Mouse (Mus musculus) hindbrain, embryonic 11.5 days (tissue): ENCODE measurements around the gene Acsf3. TPM values are rescaled to one million over a fixed set of nuclear protein-coding genes. Genes with fewer than 3 reads are reported as not detected.
A peak's percentile ranks its signal among the peaks of the same experiment; 100 is the strongest.

Experiments
- ATAC-seq: fragments of 200-750 bp; cut with Nextera tagmentation; 2 replicates; pipeline ENCODE4 v1.8.0; 2017; ENCODE audit warnings: mild to moderate bottlenecking, moderate TSS enrichment, moderate library complexity; ENCODE audit not compliant: low FRiP score
- DNase-seq: peaks from one replicate; pipeline ENCODE4 v3.0.0-alpha.2; 2015; ENCODE audit warnings: low spot score
- H3K27ac ChIP-seq: fragments of 300-500 bp; sonication (generic); 2 replicates; pipeline ENCODE4 v1.5.1; 2014; ENCODE audit warnings: mild to moderate bottlenecking, low read depth, low read length
- H3K27me3 ChIP-seq: fragments of 300-500 bp; sonication (generic); 2 replicates; pipeline ENCODE4 v1.6.1; 2014; ENCODE audit warnings: mild to moderate bottlenecking, low read length, moderate library complexity, mixed read lengths; ENCODE audit not compliant: control insufficient read depth, insufficient read depth
- H3K36me3 ChIP-seq: fragments of 300-500 bp; sonication (generic); 2 replicates; pipeline ENCODE4 v1.6.1; 2014; ENCODE audit warnings: mild to moderate bottlenecking, low read length, moderate library complexity, mixed read lengths; ENCODE audit not compliant: control insufficient read depth, insufficient read depth
- H3K4me1 ChIP-seq: fragments of 300-500 bp; sonication (generic); replicated peaks from 2 replicates; pipeline ENCODE4 v1.6.1; 2014; ENCODE audit warnings: low read length, mixed read lengths; ENCODE audit not compliant: control insufficient read depth, insufficient read depth
- H3K4me2 ChIP-seq: fragments of 300-500 bp; sonication (generic); replicated peaks from 2 replicates; pipeline ENCODE4 v1.6.1; 2014; ENCODE audit warnings: mild to moderate bottlenecking, low read depth, low read length
- H3K4me3 ChIP-seq: fragments of 300-500 bp; sonication (generic); 2 replicates; pipeline ENCODE4 v1.5.1; 2014; ENCODE audit warnings: low read depth, low read length
- H3K9ac ChIP-seq: fragments of 300-500 bp; sonication (generic); 2 replicates; pipeline ENCODE4 v1.6.1; 2014; ENCODE audit warnings: low read depth, low read length
- H3K9me3 ChIP-seq: fragments of 300-500 bp; sonication (generic); 2 replicates; pipeline ENCODE4 v1.6.1; 2016; ENCODE audit warnings: low read length; ENCODE audit not compliant: control insufficient read depth
- WGBS: fragments of 180-500 bp; shearing (Covaris S2); extraction: QIAGEN DNeasy Blood & Tissue Kit; methylation state at CpG from one replicate; pipeline ENCODE4 v1.1.7; 2014; 5-methylcytosine and 5-hydroxymethylcytosine counted together
- polyA plus RNA-seq: library from polyadenylated mRNA; unstranded; fragments of >200 nt; fragmentation: Nextera tagmentation; extraction: Ambion mirVana; gene quantifications from 2 replicates; pipeline ENCODE4 v1.2.1, GENCODE M21; 2014

The Acsf3 gene
- polyA plus RNA-seq, 1 experiment from 2014 or later = 11.5 TPM

- ATAC-seq = no peak
- H3K27me3 ChIP-seq = no peaks in the 10 kb centered on the region; the same call in 1 of the 2 replicates
- H3K36me3 ChIP-seq = no peaks in the 10 kb centered on the region
- H3K4me3 ChIP-seq = no peak overlapping the region
- H3K9me3 ChIP-seq = no peaks in the 10 kb centered on the region
- H3K27ac ChIP-seq = no peak overlapping the region
- 69% methylated on average over 8 of the region's 8 CpGs for WGBS
- H3K9ac ChIP-seq = no peak overlapping the region
- no peak overlapping the region for H3K4me2 ChIP-seq
- DNase-seq = peak; percentile 2
- H3K4me1 ChIP-seq = no peaks in the 10 kb centered on the region
These were observed 8.6 kb upstream of the Acsf3 start for GRCm38 (mm10) chr8:122766647-122767200.

DNA sequence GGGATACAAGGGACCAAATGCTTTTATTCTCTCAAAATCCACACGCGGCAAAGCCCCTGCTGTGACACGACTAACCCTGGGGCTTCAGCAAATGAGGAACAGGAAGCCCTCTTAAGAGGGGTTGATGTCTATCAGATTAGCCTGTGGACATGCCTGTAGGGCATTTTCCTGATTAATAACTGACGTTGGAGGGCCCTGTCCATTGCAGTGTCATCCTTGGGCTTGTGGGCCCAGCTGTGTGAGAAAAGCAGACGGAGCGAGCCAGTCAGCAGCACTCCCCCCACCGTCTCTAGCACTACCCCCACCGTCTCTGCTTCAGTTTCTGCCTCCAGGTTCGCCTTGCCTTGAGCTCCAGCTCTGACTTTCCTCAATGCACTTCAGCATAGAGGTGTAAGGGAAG, 8.1 kb upstream of the Acsf3 start:
- Histone ChIP-seq H3K9me3 (no peaks in the 10 kb centered on the region), H3K27ac (no peak overlapping the region), H3K27me3 (no peaks in the 10 kb centered on the region; the same call in 1 of the 2 replicates), H3K4me2 (no peak overlapping the region), H3K9ac (no peak overlapping the region), H3K4me1 (no peaks in the 10 kb centered on the region), H3K36me3 (no peaks in the 10 kb centered on the region), H3K4me3 (no peak overlapping the region)
- DNase-seq = peak; percentile 6
- 47% methylated on average over 9 of the region's 9 CpGs for WGBS
- ATAC-seq = no peak

- no peaks in the 10 kb centered on the region; the same call in 1 of the 2 replicates for H3K27me3 ChIP-seq
- H3K9me3 ChIP-seq = no peaks in the 10 kb centered on the region
- H3K4me2 ChIP-seq = no peak overlapping the region
- WGBS = 65% methylated on average over 24 of the region's 24 CpGs
- no peaks in the 10 kb centered on the region for H3K36me3 ChIP-seq
- ATAC-seq (no peak), DNase-seq (no peak)
- H3K4me3 ChIP-seq = no peak overlapping the region
- no peak overlapping the region for H3K27ac ChIP-seq
- H3K9ac ChIP-seq = no peak overlapping the region
- no peaks in the 10 kb centered on the region for H3K4me1 ChIP-seq
These were observed 5.8 kb upstream of the Acsf3 start for GRCm38 (mm10) chr8:122769251-122770058.

GRCm38 (mm10) chr8:122772431-122773060, 2.7 kb upstream of the Acsf3 start:
- Histone ChIP-seq H3K9me3 (no peaks in the 10 kb centered on the region), H3K4me2 (no peak overlapping the region), H3K4me1 (0 out of 2 replicates have a peak, but pooled peaks cover 2% of the 10 kb centered on the region), H3K27ac (no peak overlapping the region), H3K36me3 (no peaks in the 10 kb centered on the region), H3K4me3 (no peak overlapping the region), H3K9ac (no peak overlapping the region), H3K27me3 (peaks cover 3% of the 10 kb centered on the region; the same call in 1 of the 2 replicates)
- 36% methylated on average over 10 of the region's 10 CpGs for WGBS
- ATAC-seq (no peak), DNase-seq (no peak)

GRCm38 (mm10) chr8:122777701-122778100, 2.4 kb downstream of the Acsf3 start:
- H3K4me2 ChIP-seq = no peak overlapping the region
- ATAC-seq = no peak
- 92% methylated on average over 6 of the region's 6 CpGs for WGBS
- H3K4me1 ChIP-seq = 0 out of 2 replicates have a peak, but pooled peaks cover 2% of the 10 kb centered on the region
- H3K27ac ChIP-seq = no peak overlapping the region
- no peaks in the 10 kb centered on the region for H3K36me3 ChIP-seq
- no peak for DNase-seq
- no peak overlapping the region for H3K9ac ChIP-seq
- H3K4me3 ChIP-seq = no peak overlapping the region
- no peaks in the 10 kb centered on the region for H3K9me3 ChIP-seq
- H3K27me3 ChIP-seq = peaks cover 3% of the 10 kb centered on the region; the same call in 1 of the 2 replicates

DNA sequence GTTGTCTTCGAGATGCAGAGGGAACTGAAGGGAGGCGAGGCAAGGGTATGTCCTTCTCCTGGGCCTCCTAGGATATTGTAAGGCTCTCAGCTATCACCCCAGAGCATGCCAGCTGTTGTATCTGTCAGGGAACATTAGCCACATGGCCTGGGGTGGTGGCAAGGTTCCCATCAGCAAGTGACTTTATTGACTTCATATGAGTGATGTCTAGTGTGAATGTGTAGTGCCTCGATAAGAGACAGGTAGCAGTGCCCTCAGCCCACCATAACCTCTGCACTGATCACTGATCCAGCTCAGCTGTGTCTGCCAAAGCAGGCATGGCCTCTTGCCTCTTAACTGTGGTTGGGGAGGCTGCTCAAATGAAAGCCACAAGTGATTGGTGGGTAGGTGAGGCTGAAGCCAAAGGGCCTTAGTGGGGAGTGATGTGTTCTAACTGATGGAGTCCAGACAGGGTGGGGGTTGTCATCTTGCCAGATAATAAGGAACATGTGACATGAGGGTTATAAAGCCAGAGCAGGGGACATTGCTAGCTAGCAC, 3.5 kb downstream of the Acsf3 start:
- DNase-seq (no peak), ATAC-seq (no peak)
- Histone ChIP-seq H3K9ac (no peak overlapping the region), H3K4me2 (no peak overlapping the region), H3K36me3 (no peaks in the 10 kb centered on the region), H3K27me3 (peaks cover 3% of the 10 kb centered on the region; the same call in 1 of the 2 replicates), H3K4me3 (no peak overlapping the region), H3K9me3 (no peaks in the 10 kb centered on the region), H3K27ac (no peak overlapping the region), H3K4me1 (0 out of 2 replicates have a peak, but pooled peaks cover 2% of the 10 kb centered on the region)
- WGBS = 87% methylated on average over 3 of the region's 3 CpGs

DNA sequence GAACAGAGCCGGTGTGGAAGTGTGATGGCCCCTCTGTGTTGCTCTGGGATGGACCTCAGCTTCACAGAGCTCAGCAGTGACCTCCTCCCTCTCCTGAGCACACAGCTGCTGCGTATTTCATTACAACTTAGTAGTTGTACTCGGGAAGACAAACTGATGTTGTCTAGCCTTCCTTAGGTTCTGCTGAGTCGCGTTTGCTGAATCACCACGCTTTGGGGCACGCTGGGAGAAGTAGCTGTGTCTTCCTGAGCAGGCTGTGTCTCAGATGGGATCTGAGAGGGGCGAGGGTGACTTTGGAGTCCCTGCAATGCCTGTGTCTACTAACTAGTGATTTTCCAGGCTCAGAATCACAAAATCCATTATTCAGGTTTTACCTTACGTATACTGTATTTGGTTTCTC, 4.0 kb downstream of the Acsf3 start:
- Histone ChIP-seq H3K9ac (no peak overlapping the region), H3K9me3 (no peaks in the 10 kb centered on the region), H3K27me3 (peaks cover 3% of the 10 kb centered on the region; the same call in 1 of the 2 replicates), H3K4me3 (no peak overlapping the region), H3K4me2 (no peak overlapping the region), H3K4me1 (0 out of 2 replicates have a peak, but pooled peaks cover 2% of the 10 kb centered on the region), H3K27ac (no peak overlapping the region), H3K36me3 (no peaks in the 10 kb centered on the region)
- 82% methylated on average over 9 of the region's 9 CpGs for WGBS
- ATAC-seq (no peak), DNase-seq (no peak)

DNA sequence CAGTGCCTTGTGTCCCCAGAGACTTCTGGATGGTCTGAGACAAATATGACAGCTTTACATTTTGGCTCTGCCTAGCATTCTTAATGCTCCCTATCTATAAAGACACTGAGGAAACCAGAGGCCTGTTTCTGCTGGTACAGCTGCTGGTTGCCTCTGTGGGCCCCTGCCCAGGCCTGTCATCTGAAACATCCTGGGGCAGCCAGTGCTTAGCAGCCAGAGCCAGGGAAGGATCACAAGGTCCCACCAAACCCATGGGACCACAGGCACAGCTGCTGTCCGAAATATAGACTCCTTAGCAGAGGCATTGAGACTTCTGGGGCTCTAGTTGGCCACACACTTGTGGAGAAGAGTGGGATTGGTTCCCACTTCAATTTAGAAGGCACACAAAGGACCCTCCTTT, 9.5 kb downstream of the Acsf3 start:
- no peak for DNase-seq
- no peak for ATAC-seq
- no peaks in the 10 kb centered on the region for H3K36me3 ChIP-seq
- no peaks in the 10 kb centered on the region for H3K27me3 ChIP-seq
- no peak overlapping the region for H3K9ac ChIP-seq
- H3K9me3 ChIP-seq = no peaks in the 10 kb centered on the region
- H3K4me3 ChIP-seq = no peak overlapping the region
- 89% methylated on average over 1 of the region's 1 CpGs for WGBS
- no peak overlapping the region for H3K4me2 ChIP-seq
- H3K4me1 ChIP-seq = no peaks in the 10 kb centered on the region
- H3K27ac ChIP-seq = no peak overlapping the region
